Mouse (Mus musculus): ENCODE results near the gene Fhl1.

- TF ChIP-seq POLR2A (IDR thresholded peaks at IDR 0.05; ENCODE audit: borderline replicate concordance, control insufficient read depth, low read depth, low read length) (no peak), CTCF (IDR thresholded peaks at IDR 0.05; ENCODE audit: control insufficient read depth, insufficient read depth, low read length) (no peak)
Observed at GRCm38 (mm10) chrX:56710522-56710921, 21.1 kb upstream of the Fhl1 start.
